Mouse (Mus musculus): ENCODE measurements around the gene Cenpq.

DNA sequence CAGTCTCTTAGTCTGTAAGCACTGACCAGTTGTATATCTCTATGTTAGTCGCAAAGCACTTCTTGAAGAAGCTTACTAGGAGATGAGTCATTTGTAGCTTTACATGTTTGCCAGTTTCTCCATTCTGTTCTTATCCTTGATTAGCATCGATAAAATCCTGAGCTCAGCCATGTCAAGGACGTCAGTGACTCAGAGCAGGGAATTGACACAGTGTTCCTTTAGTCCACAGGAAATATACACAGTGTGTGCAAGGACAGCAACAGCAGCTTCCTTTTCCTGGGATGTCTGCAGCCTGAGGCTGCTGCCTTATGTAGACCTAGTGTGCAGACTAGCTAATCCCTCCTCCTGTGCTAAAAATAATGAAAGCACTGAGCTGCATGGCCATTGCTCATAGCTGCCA, 13.7 kb upstream of the Cenpq start:
- TF ChIP-seq CTCF (IDR thresholded peaks at IDR 0.05; ENCODE audit: low read depth, low read length) (no peak), POLR2A (IDR thresholded peaks at IDR 0.05; ENCODE audit: extremely low read depth, insufficient read depth, low read length) (no peak)

Measured in liver, adult 2 months (tissue).